Mouse (Mus musculus): ENCODE data around the gene Fgd3. TPM values are rescaled to one million over a fixed set of nuclear protein-coding genes. Genes with fewer than 3 reads are reported as not detected.

The Fgd3 gene
- polyA plus RNA-seq, 1 experiment from 2014 or later: 1.9 TPM

- peaks cover 2% of the 10 kb centered on the region for H3K4me1 ChIP-seq (replicated peaks)
- no peak for ATAC-seq (ENCODE audit: low FRiP score, low read depth)
- H3K27me3 ChIP-seq: peaks cover 14% of the 10 kb centered on the region
- no peak overlapping the region for H3K4me3 ChIP-seq
- 73% methylated on average over 9 of the region's 9 CpGs for WGBS
- no peaks in the 10 kb centered on the region for H3K9me3 ChIP-seq
- no peak overlapping the region for H3K27ac ChIP-seq (replicated peaks)
- H3K36me3 ChIP-seq: no peaks in the 10 kb centered on the region
- no peak overlapping the region for H3K4me2 ChIP-seq
- no peak overlapping the region for H3K9ac ChIP-seq
These were observed 77.6 kb downstream of the Fgd3 start for GRCm38 (mm10) chr13:49242321-49243065.

GRCm38 (mm10) chr13:49238737-49239136 lies 81.4 kb downstream of the Fgd3 start:
- Histone ChIP-seq H3K4me3 (no peak overlapping the region), H3K27me3 (no peaks in the 10 kb centered on the region), H3K9ac (no peak overlapping the region), H3K4me2 (no peak overlapping the region), H3K36me3 (no peaks in the 10 kb centered on the region), H3K27ac (replicated peaks) (no peak overlapping the region), H3K9me3 (no peaks in the 10 kb centered on the region), H3K4me1 (replicated peaks) (no peaks in the 10 kb centered on the region)
- ATAC-seq (ENCODE audit: low FRiP score, low read depth): no peak
- WGBS: 95% methylated on average over 8 of the region's 8 CpGs

GRCm38 (mm10) chr13:49237617-49238016 lies 82.5 kb downstream of the Fgd3 start:
- H3K4me1 ChIP-seq (replicated peaks): no peaks in the 10 kb centered on the region
- no peaks in the 10 kb centered on the region for H3K9me3 ChIP-seq
- no peaks in the 10 kb centered on the region for H3K36me3 ChIP-seq
- no peak for ATAC-seq (ENCODE audit: low FRiP score, low read depth)
- WGBS: 92% methylated on average over 8 of the region's 8 CpGs
- H3K27me3 ChIP-seq: no peaks in the 10 kb centered on the region
- no peak overlapping the region for H3K4me3 ChIP-seq
- no peak overlapping the region for H3K27ac ChIP-seq (replicated peaks)
- H3K4me2 ChIP-seq: no peak overlapping the region
- H3K9ac ChIP-seq: no peak overlapping the region

DNA sequence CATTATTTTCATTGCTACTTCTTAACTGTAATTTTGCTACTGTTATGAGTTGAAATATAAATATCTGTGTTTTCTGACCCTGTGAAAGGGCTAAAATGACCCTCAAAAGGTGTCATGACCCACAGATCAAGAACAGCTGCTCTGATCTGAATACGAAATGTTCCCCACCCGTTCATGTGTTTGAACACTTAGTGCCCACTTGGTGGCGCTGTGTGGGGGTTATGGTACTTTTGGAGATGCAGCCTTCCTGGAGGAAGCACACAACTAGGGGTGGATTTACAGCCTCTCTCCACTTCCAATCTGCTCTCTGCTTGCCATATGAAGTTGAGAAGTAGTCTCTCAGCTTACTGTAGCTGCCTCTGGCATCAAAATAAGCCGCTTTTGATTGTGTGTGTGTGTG lies 85.4 kb downstream of the Fgd3 start:
- WGBS: 94% methylated on average over 4 of the region's 4 CpGs
- no peak for ATAC-seq (ENCODE audit: low FRiP score, low read depth)
- Histone ChIP-seq H3K9me3 (no peaks in the 10 kb centered on the region), H3K27me3 (no peaks in the 10 kb centered on the region), H3K27ac (replicated peaks) (no peak overlapping the region), H3K4me2 (no peak overlapping the region), H3K36me3 (no peaks in the 10 kb centered on the region), H3K9ac (no peak overlapping the region), H3K4me1 (replicated peaks) (no peaks in the 10 kb centered on the region), H3K4me3 (no peak overlapping the region)

- no peak for ATAC-seq (ENCODE audit: low FRiP score, low read depth)
- Histone ChIP-seq H3K36me3 (no peaks in the 10 kb centered on the region), H3K9me3 (no peaks in the 10 kb centered on the region), H3K4me3 (no peak overlapping the region), H3K9ac (no peak overlapping the region), H3K4me1 (replicated peaks) (no peaks in the 10 kb centered on the region), H3K27me3 (no peaks in the 10 kb centered on the region), H3K4me2 (no peak overlapping the region), H3K27ac (replicated peaks) (no peak overlapping the region)
- WGBS: 87% methylated on average over 8 of the region's 8 CpGs
These were observed 86.1 kb downstream of the Fgd3 start for GRCm38 (mm10) chr13:49233792-49234572.

- 27% methylated on average over 4 of the region's 4 CpGs for WGBS
- Histone ChIP-seq H3K27me3 (0 out of 2 replicates have a peak, but pooled peaks cover 6% of the 10 kb centered on the region), H3K4me3 (no peak overlapping the region), H3K4me1 (replicated peaks) (no peaks in the 10 kb centered on the region), H3K27ac (replicated peaks) (no peak overlapping the region), H3K9ac (no peak overlapping the region), H3K9me3 (no peaks in the 10 kb centered on the region), H3K4me2 (no peak overlapping the region), H3K36me3 (no peaks in the 10 kb centered on the region)
- ATAC-seq (ENCODE audit: low FRiP score, low read depth): no peak
These were observed 94.5 kb downstream of the Fgd3 start for GRCm38 (mm10) chr13:49225633-49226032.

DNA sequence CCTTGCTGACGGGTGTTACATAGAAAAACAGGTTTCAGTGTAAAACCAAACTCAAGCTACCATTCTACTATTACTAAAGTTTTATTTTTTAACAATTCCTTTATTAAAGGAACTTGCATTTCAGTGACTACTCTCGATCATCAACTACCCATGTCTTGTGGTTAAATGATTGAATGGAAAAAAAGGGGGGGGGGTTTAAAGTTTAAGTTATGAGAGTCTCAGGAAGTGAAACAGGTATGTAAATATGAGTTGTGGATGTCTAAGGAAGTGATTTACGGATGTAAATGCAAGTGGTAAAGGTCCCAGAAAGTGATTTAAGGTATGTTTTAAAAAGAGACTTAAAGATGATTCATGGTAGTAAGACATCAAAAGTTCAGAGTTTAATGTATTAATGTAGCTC lies 95.0 kb downstream of the Fgd3 start:
- WGBS: 64% methylated on average over 3 of the region's 3 CpGs
- no peak for ATAC-seq (ENCODE audit: low FRiP score, low read depth)
- H3K9me3 ChIP-seq: no peaks in the 10 kb centered on the region

DNA sequence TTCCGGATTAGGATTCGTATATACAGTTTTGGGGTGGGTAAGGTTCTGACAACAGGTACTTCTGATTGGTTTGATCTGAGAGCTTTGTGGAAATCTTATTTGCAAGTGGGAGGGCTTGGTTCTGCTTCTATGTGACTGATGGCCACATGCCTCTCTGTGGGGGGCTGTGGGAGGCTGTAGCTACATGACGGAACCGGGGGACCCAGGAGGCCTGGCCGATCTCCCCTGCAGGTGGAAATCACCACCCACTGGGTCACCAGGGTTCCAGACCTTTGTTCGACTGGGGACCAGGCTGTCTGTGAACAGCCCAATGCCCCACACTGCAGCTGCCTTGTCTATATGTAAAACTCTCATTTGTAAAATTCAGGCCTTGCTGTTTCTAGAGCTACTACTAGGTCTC lies 95.4 kb downstream of the Fgd3 start:
- 23% methylated on average over 6 of the region's 6 CpGs for whole genome bisulfite sequencing
- no peak for ATAC-seq (ENCODE audit: low FRiP score, low read depth)
- Histone ChIP-seq H3K4me3 (no peak overlapping the region), H3K27ac (replicated peaks) (no peak overlapping the region), H3K4me2 (no peak overlapping the region), H3K9me3 (no peaks in the 10 kb centered on the region), H3K27me3 (0 out of 2 replicates have a peak, but pooled peaks cover 6% of the 10 kb centered on the region), H3K36me3 (no peaks in the 10 kb centered on the region), H3K9ac (no peak overlapping the region), H3K4me1 (replicated peaks) (no peaks in the 10 kb centered on the region)

More for the DNA sequence above, 95.0 kb downstream of the Fgd3 start:
- Histone ChIP-seq H3K4me1 (replicated peaks) (no peaks in the 10 kb centered on the region), H3K27ac (replicated peaks) (no peak overlapping the region), H3K36me3 (no peaks in the 10 kb centered on the region), H3K4me3 (no peak overlapping the region), H3K27me3 (0 out of 2 replicates have a peak, but pooled peaks cover 6% of the 10 kb centered on the region), H3K9ac (no peak overlapping the region), H3K4me2 (no peak overlapping the region)

- no peak overlapping the region for H3K27ac ChIP-seq (replicated peaks)
- H3K4me3 ChIP-seq: no peak overlapping the region
- H3K27me3 ChIP-seq: 0 out of 2 replicates have a peak, but pooled peaks cover 6% of the 10 kb centered on the region
- H3K9me3 ChIP-seq: no peaks in the 10 kb centered on the region
- no peaks in the 10 kb centered on the region for H3K4me1 ChIP-seq (replicated peaks)
- no peak overlapping the region for H3K4me2 ChIP-seq
- WGBS: 19% methylated on average over 10 of the region's 10 CpGs
- no peak overlapping the region for H3K9ac ChIP-seq
- no peak for ATAC-seq (ENCODE audit: low FRiP score, low read depth)
- H3K36me3 ChIP-seq: no peaks in the 10 kb centered on the region
These were observed 95.8 kb downstream of the Fgd3 start for GRCm38 (mm10) chr13:49224314-49224713.

DNA sequence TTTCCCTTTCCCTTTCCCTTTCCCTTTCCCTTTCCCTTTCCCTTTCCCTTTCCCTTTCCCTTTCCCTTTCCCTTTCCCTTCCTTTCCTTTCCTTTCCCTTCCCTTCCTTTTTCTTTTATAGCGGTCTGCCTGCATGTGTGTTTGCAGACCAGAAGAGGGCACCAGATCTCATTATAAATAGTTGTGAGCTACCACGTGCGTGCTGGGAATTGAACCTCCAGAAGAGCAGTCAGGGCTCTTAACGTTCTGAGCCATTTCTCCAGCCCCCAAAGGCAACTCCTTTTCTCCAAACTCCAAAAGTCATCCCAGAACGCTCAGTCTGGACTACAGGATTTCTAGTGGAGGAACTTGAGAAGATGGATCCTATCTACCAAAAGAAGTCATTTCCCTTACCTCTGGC lies 99.2 kb downstream of the Fgd3 start:
- Histone ChIP-seq H3K9ac (no peak overlapping the region), H3K4me1 (replicated peaks) (0 out of 2 replicates have a peak, but pooled peaks cover 4% of the 10 kb centered on the region), H3K9me3 (no peaks in the 10 kb centered on the region), H3K4me3 (no peak overlapping the region), H3K27me3 (peaks cover 10% of the 10 kb centered on the region; the same call in 1 of the 2 replicates), H3K4me2 (no peak overlapping the region), H3K36me3 (no peaks in the 10 kb centered on the region), H3K27ac (replicated peaks) (no peak overlapping the region)
- ATAC-seq (ENCODE audit: low FRiP score, low read depth): no peak
- 16% methylated on average over 5 of the region's 5 CpGs for WGBS

DNA sequence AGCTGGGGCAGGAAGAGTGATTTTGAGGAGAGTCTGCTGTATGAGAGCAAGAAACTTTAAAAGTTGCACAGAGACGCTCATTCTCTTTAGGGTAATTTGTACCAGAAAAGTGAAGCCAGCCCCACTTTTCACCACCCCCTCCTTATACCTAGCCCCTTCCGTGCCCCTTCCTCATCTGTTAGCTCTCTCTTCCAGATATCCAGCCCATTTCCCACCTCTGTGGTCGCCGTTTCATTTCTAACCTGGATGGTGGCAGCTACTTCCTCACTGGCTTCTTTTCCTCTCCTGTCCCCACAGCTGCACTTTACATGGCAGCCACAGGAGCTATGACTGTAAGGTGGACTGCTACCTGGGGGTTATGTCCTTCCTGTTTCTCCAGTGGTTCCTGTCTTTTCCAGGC lies 100.7 kb downstream of the Fgd3 start:
- peaks cover 15% of the 10 kb centered on the region for H3K4me1 ChIP-seq (replicated peaks)
- WGBS: 92% methylated on average over 4 of the region's 4 CpGs
- H3K4me3 ChIP-seq: no peak overlapping the region
- H3K9ac ChIP-seq: no peak overlapping the region
- H3K27ac ChIP-seq (replicated peaks): no peak overlapping the region
- no peaks in the 10 kb centered on the region for H3K9me3 ChIP-seq
- H3K27me3 ChIP-seq: peaks cover 12% of the 10 kb centered on the region; the same call in 1 of the 2 replicates
- no peak overlapping the region for H3K4me2 ChIP-seq
- ATAC-seq (ENCODE audit: low FRiP score, low read depth): no peak
- H3K36me3 ChIP-seq: no peaks in the 10 kb centered on the region

DNA sequence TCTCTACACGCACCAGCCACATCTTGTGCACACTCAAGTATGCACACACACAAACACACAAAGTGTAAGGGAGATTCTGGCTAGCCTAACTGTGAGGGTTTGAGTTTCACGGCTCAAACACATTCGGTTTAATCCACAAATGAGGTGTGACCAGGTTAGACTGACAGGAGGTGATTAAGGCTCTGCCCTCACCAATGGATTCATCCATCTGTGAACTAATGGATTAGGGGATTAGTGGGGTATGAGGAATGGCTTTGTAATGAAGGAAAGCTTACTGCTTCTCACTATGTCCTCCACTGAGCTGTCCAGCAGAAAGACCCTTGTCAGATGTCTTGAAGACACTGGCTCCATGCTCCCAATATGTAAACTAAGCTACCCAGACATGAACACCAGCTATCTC lies 101.5 kb downstream of the Fgd3 start:
- Histone ChIP-seq H3K9me3 (no peaks in the 10 kb centered on the region), H3K27me3 (peaks cover 8% of the 10 kb centered on the region; the same call in 1 of the 2 replicates), H3K4me3 (no peak overlapping the region), H3K4me1 (replicated peaks) (peaks cover 22% of the 10 kb centered on the region), H3K36me3 (no peaks in the 10 kb centered on the region), H3K27ac (replicated peaks) (no peak overlapping the region), H3K4me2 (no peak overlapping the region), H3K9ac (no peak overlapping the region)
- ATAC-seq (ENCODE audit: low FRiP score, low read depth): no peak
- 42% methylated on average over 3 of the region's 3 CpGs for WGBS
